Mouse (Mus musculus) embryonic facial prominence, embryonic 11.5 days (tissue): Measurements from ENCODE around the gene Snx18. TPM values are rescaled to one million over a fixed set of nuclear protein-coding genes. Genes with fewer than 3 reads are reported as not detected.

ENCODE experiments used
- ATAC-seq: fragments of 200-750 bp; cut with Nextera tagmentation; replicated peaks from 2 replicates; pipeline ENCODE4 v1.8.0; 2017; ENCODE audit warnings: low read depth; ENCODE audit not compliant: insufficient number of reproducible peaks, low FRiP score, low TSS enrichment
- DNase-seq: peaks from one replicate; pipeline ENCODE4 v3.0.0-alpha.2; 2015; ENCODE audit warnings: low spot score
- H3K27ac ChIP-seq: fragments of 300-500 bp; sonication (generic); replicated peaks from 2 replicates; pipeline ENCODE4 v1.5.1; 2014; ENCODE audit warnings: mild to moderate bottlenecking, low read depth, low read length, control low read depth
- H3K27me3 ChIP-seq: fragments of 300-500 bp; sonication (generic); 2 replicates; pipeline ENCODE4 v1.6.1; 2014; ENCODE audit warnings: mild to moderate bottlenecking, low read length, moderate library complexity, mixed read lengths; ENCODE audit not compliant: control insufficient read depth, insufficient read depth
- H3K36me3 ChIP-seq: fragments of 300-500 bp; sonication (generic); replicated peaks from 2 replicates; pipeline ENCODE4 v1.6.1; 2014; ENCODE audit warnings: low read depth, mild to moderate bottlenecking, low read length, moderate library complexity, mixed read lengths; ENCODE audit not compliant: control insufficient read depth, insufficient read depth
- H3K4me1 ChIP-seq: fragments of 300-500 bp; sonication (generic); 2 replicates; pipeline ENCODE4 v1.6.1; 2014; ENCODE audit warnings: low read length, mixed read lengths; ENCODE audit not compliant: control insufficient read depth, insufficient read depth
- H3K4me2 ChIP-seq: fragments of 300-500 bp; sonication (generic); 2 replicates; pipeline ENCODE4 v1.6.1; 2014; ENCODE audit warnings: low read depth, mild to moderate bottlenecking, control low read depth, low read length, moderate library complexity
- H3K4me3 ChIP-seq: fragments of 300-500 bp; sonication (generic); 2 replicates; pipeline ENCODE4 v1.5.1; 2014; ENCODE audit warnings: low read depth, low read length, control low read depth
- H3K9ac ChIP-seq: fragments of 300-500 bp; sonication (generic); replicated peaks from 2 replicates; pipeline ENCODE4 v1.6.1; 2014; ENCODE audit warnings: mild to moderate bottlenecking, control low read depth, low read length
- H3K9me3 ChIP-seq: fragments of 300-500 bp; sonication (generic); replicated peaks from 2 replicates; pipeline ENCODE4 v1.6.1; 2016; ENCODE audit warnings: mild to moderate bottlenecking, low read length, inconsistent platforms, mixed read lengths; ENCODE audit not compliant: control insufficient read depth
- WGBS: fragments of 180-500 bp; shearing (Covaris S2); extraction: QIAGEN DNeasy Blood & Tissue Kit; methylation state at CpG from one replicate; pipeline ENCODE4 v1.1.7; 2014; 5-methylcytosine and 5-hydroxymethylcytosine counted together
- polyA plus RNA-seq: library from polyadenylated mRNA; unstranded; fragments of >200 nt; fragmentation: Nextera tagmentation; extraction: Ambion mirVana; gene quantifications from 2 replicates; pipeline ENCODE4 v1.2.1, GENCODE M21; 2014

The Snx18 gene
- polyA plus RNA-seq, 1 experiment from 2014 or later: 34.7 TPM

DNA sequence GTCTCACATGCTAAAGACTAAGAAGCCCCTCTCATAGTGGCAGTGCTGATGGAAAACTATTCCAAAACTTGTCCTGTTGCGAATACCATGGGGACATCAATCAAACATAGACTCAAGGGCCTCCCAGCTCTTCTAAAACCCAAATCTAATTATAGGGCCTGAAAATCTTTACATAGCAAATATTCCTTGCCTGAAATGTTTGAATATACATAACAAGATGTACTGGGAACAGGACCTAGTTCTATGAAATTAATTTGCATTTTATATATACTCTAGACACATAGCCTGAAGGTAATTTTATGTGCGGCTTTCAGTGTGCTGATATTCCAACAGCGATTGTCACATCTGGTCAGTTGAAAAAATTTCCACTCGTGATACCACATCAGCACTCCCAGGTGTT, 37.1 kb upstream of the Snx18 start:
- WGBS: 96% methylated on average over 4 of the region's 4 CpGs
- Histone ChIP-seq H3K27me3 (no peaks in the 10 kb centered on the region), H3K4me2 (no peak overlapping the region), H3K9ac (no peak overlapping the region), H3K4me3 (no peak overlapping the region), H3K9me3 (no peaks in the 10 kb centered on the region), H3K4me1 (no peaks in the 10 kb centered on the region), H3K27ac (no peak overlapping the region), H3K36me3 (no peaks in the 10 kb centered on the region)
- ATAC-seq: no peak
- no peak for DNase-seq

GRCm38 (mm10) chr13:113640944-113641597, 22.7 kb upstream of the Snx18 start:
- Histone ChIP-seq H3K27ac (no peak overlapping the region), H3K4me2 (no peak overlapping the region), H3K9ac (no peak overlapping the region), H3K9me3 (no peaks in the 10 kb centered on the region), H3K36me3 (no peaks in the 10 kb centered on the region), H3K27me3 (no peaks in the 10 kb centered on the region), H3K4me1 (no peaks in the 10 kb centered on the region), H3K4me3 (no peak overlapping the region)
- DNase-seq (no peak), ATAC-seq (0 out of 2 replicates have a peak, but pooled peaks have one; percentile 31)
- WGBS: 77% methylated on average over 11 of the region's 11 CpGs

GRCm38 (mm10) chr13:113638914-113639313, 20.6 kb upstream of the Snx18 start:
- no peak overlapping the region for H3K27ac ChIP-seq
- H3K27me3 ChIP-seq: no peaks in the 10 kb centered on the region
- H3K4me2 ChIP-seq: no peak overlapping the region
- no peak overlapping the region for H3K9ac ChIP-seq
- no peak overlapping the region for H3K4me3 ChIP-seq
- WGBS: 31% methylated on average over 7 of the region's 7 CpGs
- DNase-seq (peak; percentile 74), ATAC-seq (no peak)
- no peaks in the 10 kb centered on the region for H3K9me3 ChIP-seq
- H3K4me1 ChIP-seq: no peaks in the 10 kb centered on the region
- H3K36me3 ChIP-seq: no peaks in the 10 kb centered on the region

GRCm38 (mm10) chr13:113635799-113636222, 17.4 kb upstream of the Snx18 start:
- ATAC-seq: no peak
- Histone ChIP-seq H3K27ac (no peak overlapping the region), H3K4me1 (no peaks in the 10 kb centered on the region), H3K4me3 (no peak overlapping the region), H3K9me3 (no peaks in the 10 kb centered on the region), H3K27me3 (no peaks in the 10 kb centered on the region), H3K9ac (no peak overlapping the region), H3K36me3 (no peaks in the 10 kb centered on the region), H3K4me2 (no peak overlapping the region)
- WGBS: 83% methylated on average over 17 of the region's 17 CpGs
- DNase-seq: no peak

GRCm38 (mm10) chr13:113634732-113635481, 16.5 kb upstream of the Snx18 start:
- Histone ChIP-seq H3K27me3 (no peaks in the 10 kb centered on the region), H3K9me3 (no peaks in the 10 kb centered on the region), H3K4me3 (no peak overlapping the region), H3K9ac (no peak overlapping the region), H3K36me3 (no peaks in the 10 kb centered on the region), H3K4me2 (no peak overlapping the region), H3K27ac (no peak overlapping the region), H3K4me1 (no peaks in the 10 kb centered on the region)
- ATAC-seq: no peak
- DNase-seq: no peak
- 79% methylated on average over 15 of the region's 15 CpGs for WGBS

GRCm38 (mm10) chr13:113632506-113632905, 14.1 kb upstream of the Snx18 start:
- Histone ChIP-seq H3K27me3 (no peaks in the 10 kb centered on the region), H3K27ac (no peak overlapping the region), H3K4me1 (no peaks in the 10 kb centered on the region), H3K9me3 (no peaks in the 10 kb centered on the region), H3K36me3 (no peaks in the 10 kb centered on the region), H3K4me3 (no peak overlapping the region), H3K4me2 (no peak overlapping the region), H3K9ac (no peak overlapping the region)
- WGBS: 55% methylated on average over 6 of the region's 6 CpGs
- DNase-seq (no peak), ATAC-seq (no peak)

GRCm38 (mm10) chr13:113627601-113628000, 9.2 kb upstream of the Snx18 start:
- no peaks in the 10 kb centered on the region for H3K36me3 ChIP-seq
- H3K9ac ChIP-seq: no peak overlapping the region
- ATAC-seq: no peak
- no peak for DNase-seq
- H3K4me2 ChIP-seq: no peak overlapping the region
- H3K4me3 ChIP-seq: no peak overlapping the region
- no peaks in the 10 kb centered on the region for H3K9me3 ChIP-seq
- H3K27ac ChIP-seq: no peak overlapping the region
- H3K27me3 ChIP-seq: no peaks in the 10 kb centered on the region
- WGBS: 73% methylated on average over 8 of the region's 8 CpGs
- H3K4me1 ChIP-seq: no peaks in the 10 kb centered on the region

DNA sequence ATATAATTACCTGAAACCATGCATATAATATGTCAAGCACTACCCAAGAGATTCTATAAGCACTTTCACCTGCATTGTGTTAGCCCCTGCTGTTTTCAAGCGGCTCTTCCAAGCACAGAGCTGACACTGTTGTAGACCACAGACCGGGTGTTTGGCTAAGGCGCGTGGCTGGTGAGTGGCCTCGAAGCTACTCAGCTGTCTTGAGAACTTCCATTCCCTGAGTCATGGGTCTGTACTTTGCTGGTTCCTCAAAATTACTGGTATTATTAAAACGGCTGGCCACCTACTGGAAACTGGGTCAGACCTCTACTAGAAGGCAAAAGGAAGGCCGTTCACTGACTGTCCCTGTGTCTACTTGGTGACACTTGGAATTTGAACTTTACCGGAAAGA, 4.5 kb upstream of the Snx18 start:
- H3K36me3 ChIP-seq: no peaks in the 10 kb centered on the region
- H3K9ac ChIP-seq: no peak overlapping the region
- no peaks in the 10 kb centered on the region for H3K27me3 ChIP-seq
- no peak overlapping the region for H3K4me3 ChIP-seq
- no peaks in the 10 kb centered on the region for H3K4me1 ChIP-seq
- ATAC-seq (no peak), DNase-seq (no peak)
- H3K27ac ChIP-seq: 0 out of 2 replicates have a peak overlapping the region, but pooled peaks have one; percentile 16
- H3K9me3 ChIP-seq: no peaks in the 10 kb centered on the region
- H3K4me2 ChIP-seq: no peak overlapping the region
- 54% methylated on average over 8 of the region's 8 CpGs for WGBS
